Mouse (Mus musculus): ENCODE results near the gene Stk39.
"Not testable (repeated sequence)": the region's sequence is repeated elsewhere in the genome, so short reads cannot be mapped to it uniquely, and the experiment has no call there.

Stk39 gene

GRCm38 (mm10) chr2:68271301-68271700 is 200.8 kb downstream of the Stk39 start:
- no peak for DNase-seq

- no peak for DNase-seq
Observed at GRCm38 (mm10) chr2:68270836-68271235, 201.2 kb downstream of the Stk39 start.

GRCm38 (mm10) chr2:68269646-68270045 is 202.4 kb downstream of the Stk39 start:
- DNase-seq, result no peak

GRCm38 (mm10) chr2:68264826-68265225 is 207.2 kb downstream of the Stk39 start:
- DNase-seq, result no peak

- no peak for DNase-seq
Observed at GRCm38 (mm10) chr2:68260911-68261310, 211.2 kb downstream of the Stk39 start.

- no peak for DNase-seq
Observed at GRCm38 (mm10) chr2:68257571-68257970, 214.5 kb downstream of the Stk39 start.

GRCm38 (mm10) chr2:68256472-68256871 is 215.6 kb downstream of the Stk39 start:
- no peak for DNase-seq

GRCm38 (mm10) chr2:68254756-68255155 is 217.3 kb downstream of the Stk39 start:
- no peak for DNase-seq

GRCm38 (mm10) chr2:68253222-68253621 is 218.8 kb downstream of the Stk39 start:
- no peak for DNase-seq

GRCm38 (mm10) chr2:68252048-68252758 is 219.9 kb downstream of the Stk39 start:
- DNase-seq, result no peak

- DNase-seq, result no peak
Observed at GRCm38 (mm10) chr2:68250897-68251296, 221.2 kb downstream of the Stk39 start.

- DNase-seq, result no peak
Observed at GRCm38 (mm10) chr2:68249855-68250424, 222.1 kb downstream of the Stk39 start.

- DNase-seq, result peak; percentile 20 to 33
Observed at GRCm38 (mm10) chr2:68246284-68246683, 225.8 kb downstream of the Stk39 start.

GRCm38 (mm10) chr2:68244556-68244955 is 227.5 kb downstream of the Stk39 start:
- DNase-seq, result no peak

- no peak for DNase-seq
Observed at GRCm38 (mm10) chr2:68243879-68244553, 228.1 kb downstream of the Stk39 start.

- no peak for DNase-seq
Observed at GRCm38 (mm10) chr2:68243273-68243672, 228.8 kb downstream of the Stk39 start.

- DNase-seq, result no peak
Observed at GRCm38 (mm10) chr2:68242069-68242468, 230.0 kb downstream of the Stk39 start.

GRCm38 (mm10) chr2:68241640-68242039 is 230.4 kb downstream of the Stk39 start:
- no peak for DNase-seq

- DNase-seq, result not testable (repeated sequence)
Observed at GRCm38 (mm10) chr2:68239415-68239814, 232.7 kb downstream of the Stk39 start.

- no peak for DNase-seq
Observed at GRCm38 (mm10) chr2:68232929-68233328, 239.1 kb downstream of the Stk39 start.

- DNase-seq, result no peak
Observed at GRCm38 (mm10) chr2:68229872-68230271, 242.2 kb downstream of the Stk39 start.

- no peak for DNase-seq
Observed at GRCm38 (mm10) chr2:68229081-68229480, 243.0 kb downstream of the Stk39 start.

GRCm38 (mm10) chr2:68222227-68222873 is 249.7 kb downstream of the Stk39 start:
- DNase-seq, result peak in 1 of 2 experiments; percentile 11

GRCm38 (mm10) chr2:68221226-68221625 is 250.8 kb downstream of the Stk39 start:
- no peak for DNase-seq
